Mouse (Mus musculus) spleen, postnatal 36 days (tissue): ENCODE measurements at regions not wholly inside any gene's neighbourhood (a gene's known extent, or its start where the extent isn't known, plus 50 kb on each side); places are given as distances from the start of the nearest gene placed in this dataset.
"Not testable (repeated sequence)": the region's sequence is repeated elsewhere in the genome, so short reads cannot be mapped to it uniquely, and the experiment has no call there.

Experiments
- DNase-seq, 2 experiments: peaks; one replicate each; pipeline ENCODE4 v3.0.0; 2022; ENCODE audit warnings: low spot score in 2 of 2, mixed read lengths in 1 of 2

- DNase-seq, result no peak
These were observed 52.2 kb upstream of the Nmd3 start for GRCm38 (mm10) chr3:69669541-69669940.

GRCm38 (mm10) chr3:69667820-69668219, 54.0 kb upstream of the Nmd3 start:
- no peak for DNase-seq

- DNase-seq, result no peak
These were observed 54.4 kb upstream of the Nmd3 start for GRCm38 (mm10) chr3:69667359-69667758.

GRCm38 (mm10) chr3:69664277-69664676, 57.5 kb upstream of the Nmd3 start:
- DNase-seq, result no peak

GRCm38 (mm10) chr3:69658185-69658584, 59.4 kb upstream of the B3galnt1 start:
- no peak for DNase-seq

- no peak for DNase-seq
These were observed 58.8 kb upstream of the B3galnt1 start for GRCm38 (mm10) chr3:69657570-69657969.

GRCm38 (mm10) chr3:69655651-69656050, 56.9 kb upstream of the B3galnt1 start:
- not testable (repeated sequence) for DNase-seq

GRCm38 (mm10) chr3:69655001-69655400, 56.2 kb upstream of the B3galnt1 start:
- peak; percentile 40 to 52 for DNase-seq

GRCm38 (mm10) chr3:69653361-69653760, 54.6 kb upstream of the B3galnt1 start:
- not testable (repeated sequence) for DNase-seq

GRCm38 (mm10) chr3:69649561-69649960, 50.8 kb upstream of the B3galnt1 start:
- no peak for DNase-seq
